Mouse (Mus musculus) E14TG2a.4 (cell line): ENCODE measurements at regions not wholly inside any gene's neighbourhood (a gene's known extent, or its start where the extent isn't known, plus 50 kb on each side); places are given as distances from the start of the nearest gene placed in this dataset.

Experiments
- CTCF ChIP-seq: conservative IDR thresholded peaks from 2 replicates; pipeline ENCODE4 v1.5.1; 2014; ENCODE audit warnings: low read length
- NANOG ChIP-seq: IDR thresholded peaks from 2 replicates; pipeline ENCODE4 v1.6.1; 2014; ENCODE audit warnings: borderline replicate concordance, low read length, mixed read lengths

GRCm38 (mm10) chr14:58543140-58543767 is 472.9 kb downstream of the Fgf9 start:
- TF ChIP-seq CTCF (no peak), NANOG (no peak)
